Mouse (Mus musculus) heart, adult 18-20 months (tissue): Measurements from ENCODE around the gene Bnc2. TPM values are rescaled to one million over a fixed set of nuclear protein-coding genes. Genes with fewer than 3 reads are reported as not detected.

ENCODE experiments used
- DNase-seq, 2 experiments: peaks; one replicate each; pipeline ENCODE4 v3.0.0; 2021 to 2022; ENCODE audit warnings: mixed read lengths in 1 of 2
- total RNA-seq, 2 experiments: library from RNA; stranded (reverse); gene quantifications; 2 replicates each; pipeline ENCODE4 v1.2.3; 2021

The Bnc2 gene
- total RNA-seq, 2 experiments from 2014 or later, result 5.6 to 6.4 TPM

GRCm38 (mm10) chr4:84317421-84317820 is 357.7 kb downstream of the Bnc2 start:
- DNase-seq, result no peak

GRCm38 (mm10) chr4:84311371-84311770 is 363.7 kb downstream of the Bnc2 start:
- DNase-seq, result no peak

- DNase-seq, result no peak
Observed at GRCm38 (mm10) chr4:84310851-84311250, 364.2 kb downstream of the Bnc2 start.

- DNase-seq, result peak in 1 of 2 experiments; percentile 3
Observed at GRCm38 (mm10) chr4:84308226-84308862, 366.7 kb downstream of the Bnc2 start.

GRCm38 (mm10) chr4:84306928-84307606 is 368.0 kb downstream of the Bnc2 start:
- DNase-seq, result no peak

GRCm38 (mm10) chr4:84302949-84303348 is 372.1 kb downstream of the Bnc2 start:
- DNase-seq, result no peak

GRCm38 (mm10) chr4:84285153-84285552 is 389.9 kb downstream of the Bnc2 start:
- DNase-seq, result no peak

- DNase-seq, result no peak
Observed at GRCm38 (mm10) chr4:84282651-84283050, 392.4 kb downstream of the Bnc2 start.

- no peak for DNase-seq
Observed at GRCm38 (mm10) chr4:84278156-84278555, 396.9 kb downstream of the Bnc2 start.

GRCm38 (mm10) chr4:84276081-84276480 is 399.0 kb downstream of the Bnc2 start:
- no peak for DNase-seq

- DNase-seq, result no peak
Observed at GRCm38 (mm10) chr4:84274158-84274557, 400.9 kb downstream of the Bnc2 start.

- no peak for DNase-seq
Observed at GRCm38 (mm10) chr4:84272867-84273266, 402.2 kb downstream of the Bnc2 start.

- no peak for DNase-seq
Observed at GRCm38 (mm10) chr4:84269845-84270244, 405.2 kb downstream of the Bnc2 start.

GRCm38 (mm10) chr4:84247356-84247755 is 427.7 kb downstream of the Bnc2 start:
- no peak for DNase-seq

GRCm38 (mm10) chr4:84232346-84232745 is 442.7 kb downstream of the Bnc2 start:
- no peak for DNase-seq

GRCm38 (mm10) chr4:84231251-84231650 is 443.8 kb downstream of the Bnc2 start:
- no peak for DNase-seq

GRCm38 (mm10) chr4:84229189-84229960 is 445.7 kb downstream of the Bnc2 start:
- DNase-seq, result no peak

- DNase-seq, result no peak
Observed at GRCm38 (mm10) chr4:84228551-84228950, 446.5 kb downstream of the Bnc2 start.

Other genes starting within 250 kb of the Bnc2 start
- 1 to 10 TPM; 2.0 to 2.3 TPM for gene Cntln, start 209.0 kb upstream of the Bnc2 start, total RNA-seq